9 mouse cellular contexts compared by ENCODE assay signal in genomic region chr8:70605871-70606779, GRCm38 (mm10). TPM values are rescaled to one million over a fixed set of nuclear protein-coding genes. Genes with fewer than 3 reads are reported as not detected.
DNase-seq lines count a peak whose midpoint lies in the region; ATAC-seq and TF ChIP-seq lines count a peak whose summit lies in the region.
"Had no signal": no experiment of that assay in that cellular context is flagged by ENCODE, and none has a peak within 500 bp of the region (broad histone marks: within the 10 kb centered on the region; RNA-seq: fewer than 3 reads in every experiment).

No protein-coding gene starts in this region.

- H3K36me3 ChIP-seq in heart, embryonic 13.5 days, result peaks cover 21% of the 10 kb centered on the region
- H3K36me3 ChIP-seq in liver, embryonic 12.5 days, result peaks cover 30% of the 10 kb centered on the region
- H3K36me3 ChIP-seq in stomach, postnatal 0 days (ENCODE audit: control insufficient read depth, insufficient read depth, low read length), result no peaks in the 10 kb centered on the region

- intact Hi-C loops in heart, postnatal 14 days (cut with DNase I), result no loop called here

- H3K9ac ChIP-seq in heart, embryonic 13.5 days, result no peak overlapping the region
- 0 out of 2 replicates have a peak overlapping the region, but pooled peaks have one; percentile 95 for H3K9ac ChIP-seq in liver, embryonic 12.5 days
- H3K9ac ChIP-seq in stomach, postnatal 0 days (ENCODE audit: low read length), result no peak overlapping the region

- no peak for DNase-seq in heart, postnatal 14 days
- DNase-seq in thymus, postnatal 4 days, result peak; percentile 27
- no peak for DNase-seq in thymus, postnatal 0 days (ENCODE audit: low spot score)
- DNase-seq in stomach, postnatal 0 days (ENCODE audit: low spot score), result no peak
- no peak for DNase-seq in urinary bladder, adult 2 months (ENCODE audit: low spot score)
- DNase-seq in lung, postnatal 14 days, result no peak

- ATAC-seq in heart, embryonic 13.5 days (ENCODE audit: extremely low read depth, insufficient number of reproducible peaks, low FRiP score, low TSS enrichment), result no peak
- no peak for ATAC-seq in liver, embryonic 12.5 days
- ATAC-seq in stomach, postnatal 0 days (ENCODE audit: low FRiP score, low TSS enrichment), result no peak

- TF ChIP-seq EP300 in stomach, postnatal 0 days (optimal IDR thresholded peaks at IDR 0.05), result no peak

- WGBS in heart, embryonic 13.5 days, result 83% methylated on average over 9 of the region's 9 CpGs
- WGBS in liver, embryonic 12.5 days (ENCODE audit: insufficient replicate concordance), result 74% methylated on average over 9 of the region's 9 CpGs
- 80% methylated on average over 9 of the region's 9 CpGs for WGBS in stomach, postnatal 0 days

- no peaks in the 10 kb centered on the region for H3K27me3 ChIP-seq in heart, embryonic 13.5 days (replicated peaks)
- no peaks in the 10 kb centered on the region; the same call in 1 of the 2 replicates for H3K27me3 ChIP-seq in liver, embryonic 12.5 days (replicated peaks)
- H3K27me3 ChIP-seq in stomach, postnatal 0 days (ENCODE audit: control insufficient read depth, insufficient read depth, low read length), result no peaks in the 10 kb centered on the region

- H3K27ac ChIP-seq in heart, embryonic 13.5 days (replicated peaks), result no peak overlapping the region
- peak overlapping the region; percentile 46; the same call in 1 of the 2 replicates for H3K27ac ChIP-seq in liver, embryonic 12.5 days
- no peak overlapping the region for H3K27ac ChIP-seq in stomach, postnatal 0 days (replicated peaks)

- peaks cover 50% of the 10 kb centered on the region for H3K4me1 ChIP-seq in heart, embryonic 13.5 days
- peaks cover 84% of the 10 kb centered on the region for H3K4me1 ChIP-seq in liver, embryonic 12.5 days
- H3K4me1 ChIP-seq in stomach, postnatal 0 days (replicated peaks; ENCODE audit: control insufficient read depth, insufficient read depth), result peaks cover 6% of the 10 kb centered on the region

- no peak for TF ChIP-seq CTCF in stomach, postnatal 0 days (IDR thresholded peaks at IDR 0.05; ENCODE audit: low read depth)

- H3K4me3 ChIP-seq in heart, embryonic 13.5 days, result no peak overlapping the region
- no peak overlapping the region for H3K4me3 ChIP-seq in liver, embryonic 12.5 days
- no peak overlapping the region for H3K4me3 ChIP-seq in stomach, postnatal 0 days (ENCODE audit: low read depth, low read length)

- no peaks in the 10 kb centered on the region for H3K9me3 ChIP-seq in heart, embryonic 13.5 days
- H3K9me3 ChIP-seq in liver, embryonic 12.5 days (replicated peaks), result no peaks in the 10 kb centered on the region
- no peaks in the 10 kb centered on the region for H3K9me3 ChIP-seq in stomach, postnatal 0 days (ENCODE audit: control insufficient read depth, low read length)

- H3K4me2 ChIP-seq in heart, embryonic 13.5 days, result peak overlapping the region; percentile 99
- peak overlapping the region; percentile 94 for H3K4me2 ChIP-seq in liver, embryonic 12.5 days
- peak overlapping the region; percentile 87; the same call in 1 of the 2 replicates for H3K4me2 ChIP-seq in stomach, postnatal 0 days (replicated peaks; ENCODE audit: low read depth)

RNA-seq across cellular contexts. Expression of gene Ssbp4, which starts 2.5 kb away (rescaled TPM):
- 63.3 and 70.9 TPM in 2 replicates for polyA plus RNA-seq in heart, embryonic 13.5 days (2015; fragmentation: Nextera tagmentation; extraction: Ambion mirVana)
- total RNA-seq in heart, postnatal 14 days (2021), result 10 to 100 TPM; 39.7 to 46.4 TPM
- polyA plus RNA-seq in thymus, postnatal 0 days (2015; fragmentation: Nextera tagmentation; extraction: Ambion mirVana), result 135 and 142 TPM in 2 replicates
- 96.4 and 98.0 TPM in 2 replicates for polyA plus RNA-seq in liver, embryonic 12.5 days (2016; fragmentation: Nextera tagmentation; extraction: Ambion mirVana)
- polyA plus RNA-seq in stomach, postnatal 0 days (2015; fragmentation: Nextera tagmentation; extraction: Ambion mirVana), result 66.7 and 83.8 TPM in 2 replicates
- 73.5 and 74.6 TPM in 2 replicates for polyA plus RNA-seq in urinary bladder, adult 2 months (2012; rRNA removed)

RNA-seq across cellular contexts. Expression of gene Lrrc25, which starts 9.8 kb away (rescaled TPM):
- 1.5 and 2.7 TPM in 2 replicates for polyA plus RNA-seq in heart, embryonic 13.5 days (2015; fragmentation: Nextera tagmentation; extraction: Ambion mirVana)
- 1 to 10 TPM; 1.8 to 2.5 TPM for total RNA-seq in heart, postnatal 14 days (2021)
- polyA plus RNA-seq in thymus, postnatal 0 days (2015; fragmentation: Nextera tagmentation; extraction: Ambion mirVana), result 4.7 and 5.8 TPM in 2 replicates
- 4.1 and 4.6 TPM in 2 replicates for polyA plus RNA-seq in liver, embryonic 12.5 days (2016; fragmentation: Nextera tagmentation; extraction: Ambion mirVana)
- polyA plus RNA-seq in stomach, postnatal 0 days (2015; fragmentation: Nextera tagmentation; extraction: Ambion mirVana), result 2.3 and 2.7 TPM in 2 replicates
- 5.2 and 6.2 TPM in 2 replicates for polyA plus RNA-seq in urinary bladder, adult 2 months (2012; rRNA removed)

RNA-seq across cellular contexts. Expression of gene Isyna1, which starts 12.0 kb away (rescaled TPM):
- polyA plus RNA-seq in heart, embryonic 13.5 days (2015; fragmentation: Nextera tagmentation; extraction: Ambion mirVana), result 135 and 145 TPM in 2 replicates
- total RNA-seq in heart, postnatal 14 days (2021), result 10 to 100 TPM; 25.8 to 27.7 TPM
- polyA plus RNA-seq in thymus, postnatal 0 days (2015; fragmentation: Nextera tagmentation; extraction: Ambion mirVana), result 78.9 and 88.4 TPM in 2 replicates
- 114 and 115 TPM in 2 replicates for polyA plus RNA-seq in liver, embryonic 12.5 days (2016; fragmentation: Nextera tagmentation; extraction: Ambion mirVana)
- polyA plus RNA-seq in stomach, postnatal 0 days (2015; fragmentation: Nextera tagmentation; extraction: Ambion mirVana), result 37.4 and 39.3 TPM in 2 replicates
- polyA plus RNA-seq in urinary bladder, adult 2 months (2012; rRNA removed), result 37.9 and 49.6 TPM in 2 replicates

RNA-seq across cellular contexts. Expression of gene Gdf15, which starts 26.1 kb away (rescaled TPM):
- polyA plus RNA-seq in heart, embryonic 13.5 days (2015; fragmentation: Nextera tagmentation; extraction: Ambion mirVana), result 0.86 and 1.2 TPM in 2 replicates
- 1 to 10 TPM in 1 of 2 experiments, under 1 TPM in 1; 0.41 to 1.6 TPM for total RNA-seq in heart, postnatal 14 days (2021)
- 1.2 and 1.4 TPM in 2 replicates for polyA plus RNA-seq in thymus, postnatal 0 days (2015; fragmentation: Nextera tagmentation; extraction: Ambion mirVana)
- polyA plus RNA-seq in liver, embryonic 12.5 days (2016; fragmentation: Nextera tagmentation; extraction: Ambion mirVana), result 4.4 and 4.9 TPM in 2 replicates
- 0.30 and 0.33 TPM in 2 replicates for polyA plus RNA-seq in stomach, postnatal 0 days (2015; fragmentation: Nextera tagmentation; extraction: Ambion mirVana)
- 0.84 and 1.1 TPM in 2 replicates for polyA plus RNA-seq in urinary bladder, adult 2 months (2012; rRNA removed)
- total RNA-seq: layer of hippocampus, adult 8-10 months had no signal

RNA-seq across cellular contexts. Expression of gene Pgpep1, which starts 54.1 kb away (rescaled TPM):
- polyA plus RNA-seq in heart, embryonic 13.5 days (2015; fragmentation: Nextera tagmentation; extraction: Ambion mirVana), result 33.7 and 37.3 TPM in 2 replicates
- total RNA-seq in heart, postnatal 14 days (2021), result 10 to 100 TPM; 38.4 to 46.8 TPM
- 33.2 and 43.0 TPM in 2 replicates for polyA plus RNA-seq in thymus, postnatal 0 days (2015; fragmentation: Nextera tagmentation; extraction: Ambion mirVana)
- 19.6 and 24.2 TPM in 2 replicates for polyA plus RNA-seq in liver, embryonic 12.5 days (2016; fragmentation: Nextera tagmentation; extraction: Ambion mirVana)
- polyA plus RNA-seq in stomach, postnatal 0 days (2015; fragmentation: Nextera tagmentation; extraction: Ambion mirVana), result 23.3 and 25.2 TPM in 2 replicates
- polyA plus RNA-seq in urinary bladder, adult 2 months (2012; rRNA removed), result 19.2 and 20.6 TPM in 2 replicates
